Mouse (Mus musculus) hindbrain, embryonic 12.5 days (tissue): Measurements from ENCODE around the gene Cd274. TPM values are rescaled to one million over a fixed set of nuclear protein-coding genes. Genes with fewer than 3 reads are reported as not detected.

Source experiments
- ATAC-seq: fragments of 200-750 bp; cut with Nextera tagmentation; 2 replicates; pipeline ENCODE4 v1.8.0; 2017; ENCODE audit warnings: moderate TSS enrichment; ENCODE audit not compliant: low FRiP score
- H3K27ac ChIP-seq: fragments of 300-500 bp; sonication (generic); 2 replicates; pipeline ENCODE4 v1.5.1; 2016; ENCODE audit warnings: mild to moderate bottlenecking
- H3K27me3 ChIP-seq: fragments of 300-500 bp; sonication (generic); 2 replicates; pipeline ENCODE4 v1.6.1; 2016; ENCODE audit warnings: mild to moderate bottlenecking
- H3K36me3 ChIP-seq: fragments of 300-500 bp; sonication (generic); 2 replicates; pipeline ENCODE4 v1.6.1; 2016; ENCODE audit warnings: mild to moderate bottlenecking
- H3K4me1 ChIP-seq: fragments of 300-500 bp; sonication (generic); 2 replicates; pipeline ENCODE4 v1.6.1; 2016
- H3K4me2 ChIP-seq: fragments of 300-500 bp; sonication (generic); replicated peaks from 2 replicates; pipeline ENCODE4 v1.6.1; 2016; ENCODE audit warnings: mild to moderate bottlenecking
- H3K4me3 ChIP-seq: fragments of 300-500 bp; sonication (generic); 2 replicates; pipeline ENCODE4 v1.5.1; 2016; ENCODE audit warnings: mild to moderate bottlenecking
- H3K9ac ChIP-seq: fragments of 300-500 bp; sonication (generic); 2 replicates; pipeline ENCODE4 v1.6.1; 2016; ENCODE audit warnings: mild to moderate bottlenecking, moderate library complexity
- H3K9me3 ChIP-seq: fragments of 300-500 bp; sonication (generic); replicated peaks from 2 replicates; pipeline ENCODE4 v1.6.1; 2016; ENCODE audit warnings: mild to moderate bottlenecking
- WGBS: fragments of 180-500 bp; shearing (Covaris S2); methylation state at CpG from one replicate; pipeline ENCODE4 v1.1.7; 2016; 5-methylcytosine and 5-hydroxymethylcytosine counted together
- polyA plus RNA-seq: library from polyadenylated mRNA; unstranded; fragments of >200 nt; fragmentation: Nextera tagmentation; extraction: Ambion mirVana; gene quantifications from 2 replicates; pipeline ENCODE4 v1.2.1, GENCODE M21; 2016

Gene Cd274
- polyA plus RNA-seq, 1 experiment from 2014 or later = 0.44 TPM

DNA sequence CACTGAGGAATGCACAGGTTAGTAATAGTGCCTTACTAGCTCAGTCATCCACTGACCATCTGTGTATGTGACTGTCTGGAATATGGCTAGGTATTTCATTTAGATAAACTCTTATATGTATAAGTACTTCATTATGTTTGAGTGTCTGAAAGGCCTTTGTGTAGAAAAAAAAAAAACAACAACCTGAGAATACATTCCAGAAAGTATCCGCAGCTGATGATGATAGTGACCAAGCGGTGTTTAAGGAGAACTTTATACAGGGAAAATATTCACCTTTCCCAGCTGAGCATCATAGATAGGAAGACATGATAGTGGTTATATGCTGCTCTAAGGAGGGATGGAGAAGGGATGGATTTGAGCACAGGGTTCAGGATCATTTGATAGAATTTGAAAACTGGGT, 786 bp downstream of the Cd274 start:
- Histone ChIP-seq H3K9me3 (no peaks in the 10 kb centered on the region), H3K4me3 (no peak overlapping the region), H3K36me3 (no peaks in the 10 kb centered on the region), H3K4me2 (no peak overlapping the region), H3K27ac (no peak overlapping the region), H3K9ac (no peak overlapping the region), H3K27me3 (peaks cover 5% of the 10 kb centered on the region), H3K4me1 (peaks cover 6% of the 10 kb centered on the region; the same call in 1 of the 2 replicates)
- ATAC-seq = no peak
- WGBS = 89% methylated on average over 2 of the region's 2 CpGs

- Histone ChIP-seq H3K36me3 (no peaks in the 10 kb centered on the region), H3K4me3 (no peak overlapping the region), H3K9me3 (no peaks in the 10 kb centered on the region), H3K27me3 (peaks cover 5% of the 10 kb centered on the region), H3K4me1 (peaks cover 6% of the 10 kb centered on the region; the same call in 1 of the 2 replicates), H3K27ac (no peak overlapping the region), H3K4me2 (no peak overlapping the region), H3K9ac (no peak overlapping the region)
- no peak for ATAC-seq
- 82% methylated on average over 3 of the region's 3 CpGs for WGBS
These were observed 1.5 kb downstream of the Cd274 start for GRCm38 (mm10) chr19:29368671-29369309.

- Histone ChIP-seq H3K9me3 (no peaks in the 10 kb centered on the region), H3K4me3 (no peak overlapping the region), H3K9ac (no peak overlapping the region), H3K27ac (no peak overlapping the region), H3K27me3 (no peaks in the 10 kb centered on the region; the same call in 1 of the 2 replicates), H3K4me2 (no peak overlapping the region), H3K4me1 (peaks cover 6% of the 10 kb centered on the region; the same call in 1 of the 2 replicates), H3K36me3 (no peaks in the 10 kb centered on the region)
- no peak for ATAC-seq
- 73% methylated on average over 12 of the region's 12 CpGs for whole genome bisulfite sequencing
These were observed 2.9 kb downstream of the Cd274 start for GRCm38 (mm10) chr19:29370112-29370511.

- 88% methylated on average over 7 of the region's 7 CpGs for WGBS
- no peaks in the 10 kb centered on the region; the same call in 1 of the 2 replicates for H3K27me3 ChIP-seq
- H3K4me3 ChIP-seq = no peak overlapping the region
These were observed 3.5 kb downstream of the Cd274 start for GRCm38 (mm10) chr19:29370545-29371283.

DNA sequence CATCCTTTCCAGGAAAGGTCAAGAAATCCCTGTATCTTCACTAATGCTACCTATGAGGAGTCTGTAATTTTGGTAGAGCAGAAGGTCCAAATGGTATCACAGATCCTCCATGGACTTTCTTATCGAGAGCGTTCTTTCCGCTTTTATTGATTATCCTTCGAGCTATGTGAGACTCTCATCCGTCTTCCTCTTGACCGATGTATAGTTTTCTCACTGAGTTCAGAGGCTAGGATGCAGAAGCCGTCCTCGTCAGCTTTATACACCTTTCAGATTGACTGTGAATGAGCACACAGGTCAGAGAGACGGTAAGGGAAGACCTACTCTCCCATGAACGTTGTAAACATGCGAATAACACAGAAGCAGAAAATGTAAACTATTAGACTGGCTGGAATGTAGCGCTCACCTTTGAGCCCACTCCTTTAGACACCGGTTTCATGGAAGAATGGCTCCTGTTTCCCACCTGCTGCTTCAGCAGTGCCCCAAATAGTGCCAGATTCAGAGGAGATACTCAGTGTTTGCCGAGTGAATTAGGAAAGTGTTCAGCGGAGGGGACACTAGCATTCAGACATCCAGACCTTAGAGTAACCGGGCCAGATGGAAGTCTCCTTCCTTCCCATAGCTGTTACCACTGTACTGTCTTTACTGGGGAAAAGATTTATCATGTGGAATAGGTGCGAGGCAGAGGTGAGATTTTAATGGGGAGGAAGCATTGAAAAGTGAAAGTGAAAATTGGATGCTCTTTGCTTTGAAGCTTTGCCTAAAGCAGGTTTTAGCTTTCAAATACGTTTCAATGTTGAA, 4.2 kb downstream of the Cd274 start:
- Histone ChIP-seq H3K36me3 (no peaks in the 10 kb centered on the region), H3K4me3 (no peak overlapping the region), H3K27ac (no peak overlapping the region), H3K9me3 (no peaks in the 10 kb centered on the region), H3K4me1 (peaks cover 6% of the 10 kb centered on the region; the same call in 1 of the 2 replicates), H3K4me2 (no peak overlapping the region), H3K9ac (no peak overlapping the region), H3K27me3 (no peaks in the 10 kb centered on the region; the same call in 1 of the 2 replicates)
- 81% methylated on average over 18 of the region's 18 CpGs for WGBS
- ATAC-seq = no peak

More at GRCm38 (mm10) chr19:29370545-29371283, 3.5 kb downstream of the Cd274 start:
- Histone ChIP-seq H3K4me2 (no peak overlapping the region), H3K27ac (no peak overlapping the region), H3K9me3 (no peaks in the 10 kb centered on the region), H3K9ac (no peak overlapping the region), H3K4me1 (peaks cover 6% of the 10 kb centered on the region; the same call in 1 of the 2 replicates), H3K36me3 (no peaks in the 10 kb centered on the region)
- no peak for ATAC-seq

- no peaks in the 10 kb centered on the region for H3K36me3 ChIP-seq
- H3K9me3 ChIP-seq = no peaks in the 10 kb centered on the region
- H3K4me3 ChIP-seq = no peak overlapping the region
- H3K9ac ChIP-seq = no peak overlapping the region
- no peak for ATAC-seq
- no peak overlapping the region for H3K4me2 ChIP-seq
- H3K4me1 ChIP-seq = peaks cover 5% of the 10 kb centered on the region; the same call in 1 of the 2 replicates
- WGBS = 82% methylated on average over 4 of the region's 4 CpGs
- no peaks in the 10 kb centered on the region; the same call in 1 of the 2 replicates for H3K27me3 ChIP-seq
- no peak overlapping the region for H3K27ac ChIP-seq
These were observed 4.9 kb downstream of the Cd274 start for GRCm38 (mm10) chr19:29372138-29372537.

DNA sequence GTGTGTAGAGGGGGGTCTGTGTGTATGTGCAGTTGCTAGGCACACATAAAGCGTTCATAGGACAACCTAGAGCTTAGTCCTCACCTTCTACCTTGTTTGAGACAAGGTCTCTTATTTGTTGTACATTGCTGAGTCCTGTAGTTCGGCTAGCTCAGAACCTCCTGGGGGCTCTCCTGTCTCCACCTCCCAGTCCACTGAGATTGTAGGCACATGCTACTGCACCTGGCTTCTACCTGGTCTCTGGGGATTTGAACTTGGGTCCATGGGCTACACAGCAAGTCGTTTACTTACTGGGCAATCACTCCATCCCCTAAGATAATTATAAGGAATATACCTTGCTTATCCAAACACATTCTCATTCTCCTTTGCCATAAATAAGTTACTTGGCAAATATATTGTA, 5.4 kb downstream of the Cd274 start:
- 91% methylated on average over 3 of the region's 3 CpGs for WGBS
- Histone ChIP-seq H3K4me1 (no peaks in the 10 kb centered on the region), H3K27ac (no peak overlapping the region), H3K4me2 (no peak overlapping the region), H3K9me3 (no peaks in the 10 kb centered on the region), H3K4me3 (no peak overlapping the region), H3K9ac (no peak overlapping the region), H3K36me3 (no peaks in the 10 kb centered on the region), H3K27me3 (no peaks in the 10 kb centered on the region; the same call in 1 of the 2 replicates)
- no peak for ATAC-seq

DNA sequence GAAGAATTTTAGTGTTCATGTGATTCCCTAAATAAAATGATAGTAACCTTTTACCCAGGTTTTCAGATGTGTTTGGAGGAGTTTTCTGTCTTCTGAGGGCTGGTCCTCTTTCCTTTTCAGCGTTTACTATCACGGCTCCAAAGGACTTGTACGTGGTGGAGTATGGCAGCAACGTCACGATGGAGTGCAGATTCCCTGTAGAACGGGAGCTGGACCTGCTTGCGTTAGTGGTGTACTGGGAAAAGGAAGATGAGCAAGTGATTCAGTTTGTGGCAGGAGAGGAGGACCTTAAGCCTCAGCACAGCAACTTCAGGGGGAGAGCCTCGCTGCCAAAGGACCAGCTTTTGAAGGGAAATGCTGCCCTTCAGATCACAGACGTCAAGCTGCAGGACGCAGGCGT, 6.2 kb downstream of the Cd274 start:
- no peak for ATAC-seq
- H3K9me3 ChIP-seq = no peaks in the 10 kb centered on the region
- peak overlapping the region; percentile 11; the same call in 1 of the 2 replicates for H3K4me3 ChIP-seq
- H3K27ac ChIP-seq = no peak overlapping the region
- H3K9ac ChIP-seq = no peak overlapping the region
- 42% methylated on average over 11 of the region's 11 CpGs for WGBS
- H3K36me3 ChIP-seq = no peaks in the 10 kb centered on the region
- no peaks in the 10 kb centered on the region for H3K4me1 ChIP-seq
- H3K4me2 ChIP-seq = peak overlapping the region; percentile 34
- no peaks in the 10 kb centered on the region for H3K27me3 ChIP-seq

DNA sequence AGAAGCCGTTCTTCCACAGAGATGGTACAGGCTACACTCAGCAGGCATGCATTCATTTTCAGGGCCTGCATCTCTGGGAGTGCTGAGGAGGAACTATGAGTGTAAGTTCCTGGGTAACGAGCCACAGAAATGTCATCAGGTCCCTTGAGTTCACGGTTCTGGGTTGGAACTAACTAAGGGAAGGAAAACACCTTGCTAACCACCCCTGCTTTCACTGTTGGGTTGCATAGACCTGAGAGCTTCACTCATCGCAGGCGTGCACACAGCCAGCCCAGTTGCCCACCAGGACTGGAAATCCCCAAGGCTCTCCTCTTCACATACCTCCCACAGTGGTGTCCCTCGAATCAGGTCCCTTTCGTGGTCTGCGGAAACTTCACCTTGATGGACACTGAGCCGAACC, 7.7 kb downstream of the Cd274 start:
- Histone ChIP-seq H3K9ac (no peak overlapping the region), H3K4me3 (no peak overlapping the region), H3K27me3 (no peaks in the 10 kb centered on the region), H3K4me1 (no peaks in the 10 kb centered on the region), H3K9me3 (no peaks in the 10 kb centered on the region), H3K27ac (no peak overlapping the region), H3K4me2 (no peak overlapping the region), H3K36me3 (no peaks in the 10 kb centered on the region)
- ATAC-seq = no peak
- WGBS = 87% methylated on average over 9 of the region's 9 CpGs

- H3K27me3 ChIP-seq = no peaks in the 10 kb centered on the region
- ATAC-seq = no peak
- H3K4me2 ChIP-seq = no peak overlapping the region
- H3K9ac ChIP-seq = no peak overlapping the region
- no peaks in the 10 kb centered on the region for H3K9me3 ChIP-seq
- H3K4me3 ChIP-seq = no peak overlapping the region
- WGBS = 67% methylated on average over 3 of the region's 3 CpGs
- H3K4me1 ChIP-seq = no peaks in the 10 kb centered on the region
- no peaks in the 10 kb centered on the region for H3K36me3 ChIP-seq
- no peak overlapping the region for H3K27ac ChIP-seq
These were observed 9.1 kb downstream of the Cd274 start for GRCm38 (mm10) chr19:29376382-29376781.

- WGBS = 89% methylated on average over 14 of the region's 14 CpGs
- H3K27ac ChIP-seq = no peak overlapping the region
- H3K4me3 ChIP-seq = no peak overlapping the region
- ATAC-seq = no peak
- H3K27me3 ChIP-seq = no peaks in the 10 kb centered on the region
- no peaks in the 10 kb centered on the region for H3K36me3 ChIP-seq
- no peak overlapping the region for H3K4me2 ChIP-seq
- no peak overlapping the region for H3K9ac ChIP-seq
- no peaks in the 10 kb centered on the region for H3K4me1 ChIP-seq
- no peaks in the 10 kb centered on the region for H3K9me3 ChIP-seq
These were observed 12.8 kb downstream of the Cd274 start for GRCm38 (mm10) chr19:29379839-29380603.
